22 mouse cellular contexts compared by ENCODE assay signal in genomic region chr4:85727731-85728130, GRCm38 (mm10).
DNase-seq lines count a peak whose midpoint lies in the region; ATAC-seq and TF ChIP-seq lines count a peak whose summit lies in the region.
"Had no signal": no experiment of that assay in that cellular context is flagged by ENCODE, and none has a peak within 500 bp of the region (broad histone marks: within the 10 kb centered on the region; RNA-seq: fewer than 3 reads in every experiment).

No protein-coding gene starts in this region.

- H3K4me1 ChIP-seq in forebrain, embryonic 15.5 days: no peaks in the 10 kb centered on the region; the same call in 1 of the 2 replicates
- H3K4me1 ChIP-seq in forebrain, embryonic 10.5 days: no peaks in the 10 kb centered on the region
- no peaks in the 10 kb centered on the region for H3K4me1 ChIP-seq in liver, embryonic 12.5 days
- H3K4me1 ChIP-seq in liver, postnatal 0 days (ENCODE audit: insufficient read depth): no peaks in the 10 kb centered on the region
- H3K4me1 ChIP-seq: embryonic facial prominence, embryonic 10.5 days; heart, embryonic 10.5 days; neural tube, embryonic 12.5 days had no signal

- H3K36me3 ChIP-seq in forebrain, embryonic 15.5 days: no peaks in the 10 kb centered on the region
- H3K36me3 ChIP-seq in forebrain, embryonic 10.5 days (replicated peaks): no peaks in the 10 kb centered on the region
- no peaks in the 10 kb centered on the region for H3K36me3 ChIP-seq in liver, embryonic 12.5 days
- no peaks in the 10 kb centered on the region for H3K36me3 ChIP-seq in liver, postnatal 0 days (replicated peaks; ENCODE audit: insufficient read depth, low read length)
- H3K36me3 ChIP-seq: embryonic facial prominence, embryonic 10.5 days; heart, embryonic 10.5 days; neural tube, embryonic 12.5 days had no signal

- 71% methylated on average over 2 of the region's 2 CpGs for WGBS in forebrain, embryonic 15.5 days
- 87% methylated on average over 2 of the region's 2 CpGs for WGBS in forebrain, embryonic 10.5 days
- 56% methylated on average over 2 of the region's 2 CpGs for WGBS in liver, embryonic 12.5 days (ENCODE audit: insufficient replicate concordance)
- WGBS in liver, postnatal 0 days (ENCODE audit: insufficient replicate concordance): 61% methylated on average over 2 of the region's 2 CpGs

- peak; percentile 57; the same call in 1 of the 2 replicates for ATAC-seq in forebrain, embryonic 15.5 days (replicated peaks)
- ATAC-seq in liver, embryonic 12.5 days: no peak
- ATAC-seq in liver, postnatal 0 days: no peak
- ATAC-seq: forebrain, postnatal 0 days had no signal

- no peak overlapping the region for H3K4me3 ChIP-seq in forebrain, embryonic 15.5 days
- H3K4me3 ChIP-seq in forebrain, embryonic 10.5 days: no peak overlapping the region
- no peak overlapping the region for H3K4me3 ChIP-seq in liver, embryonic 12.5 days
- H3K4me3 ChIP-seq in liver, postnatal 0 days (ENCODE audit: low read depth, low read length): no peak overlapping the region
- H3K4me3 ChIP-seq: embryonic facial prominence, embryonic 10.5 days; gastrocnemius, adult 2 months; heart, embryonic 10.5 days; neural tube, embryonic 12.5 days had no signal

- H3K9me3 ChIP-seq in forebrain, embryonic 15.5 days: no peaks in the 10 kb centered on the region
- no peaks in the 10 kb centered on the region for H3K9me3 ChIP-seq in forebrain, embryonic 10.5 days
- H3K9me3 ChIP-seq in liver, embryonic 12.5 days (replicated peaks): no peaks in the 10 kb centered on the region
- no peaks in the 10 kb centered on the region for H3K9me3 ChIP-seq in liver, postnatal 0 days (ENCODE audit: low read length)
- H3K9me3 ChIP-seq: heart, embryonic 10.5 days; neural tube, embryonic 12.5 days had no signal

- H3K27ac ChIP-seq in forebrain, embryonic 15.5 days (replicated peaks): no peak overlapping the region
- no peak overlapping the region for H3K27ac ChIP-seq in forebrain, embryonic 10.5 days
- no peak overlapping the region for H3K27ac ChIP-seq in liver, embryonic 12.5 days
- no peak overlapping the region for H3K27ac ChIP-seq in liver, postnatal 0 days (ENCODE audit: low read depth)
- H3K27ac ChIP-seq: embryonic facial prominence, embryonic 10.5 days; gastrocnemius, adult 2 months; heart, embryonic 10.5 days; neural tube, embryonic 12.5 days; stomach, postnatal 0 days had no signal

- no peak for DNase-seq in forebrain, embryonic 10.5 days (ENCODE audit: extremely low spot score, low spot score)
- DNase-seq in left cerebral cortex, postnatal 4 days: peak; percentile 43
- DNase-seq in left cerebral cortex, postnatal 36 days (ENCODE audit: low spot score in 2 of 2): no peak
- DNase-seq in cerebellum, adult 11-12 months: peak; percentile 38
- DNase-seq in cerebellum, postnatal 14 days: peak; percentile 71 to 90
- no peak for DNase-seq in liver, postnatal 0 days
- DNase-seq: adrenal gland, adult 2 months; forebrain, postnatal 0 days; gastrocnemius, adult 2 months; kidney, adult 11 months; layer of hippocampus, postnatal 36 days; liver; lung, adult 18-20 months; lung, postnatal 36 days; right cerebral cortex, postnatal 4 days had no signal

- TF ChIP-seq CTCF in liver, postnatal 0 days (IDR thresholded peaks at IDR 0.05; ENCODE audit: low read depth): no peak

- TF ChIP-seq EP300 in liver, postnatal 0 days (IDR thresholded peaks at IDR 0.05; ENCODE audit: low read depth): no peak

- H3K27me3 ChIP-seq in forebrain, embryonic 15.5 days: no peaks in the 10 kb centered on the region; the same call in 1 of the 2 replicates
- no peaks in the 10 kb centered on the region for H3K27me3 ChIP-seq in forebrain, embryonic 10.5 days (ENCODE audit: poor library complexity, severe bottlenecking)
- H3K27me3 ChIP-seq in liver, embryonic 12.5 days (replicated peaks): no peaks in the 10 kb centered on the region
- H3K27me3 ChIP-seq in liver, postnatal 0 days (ENCODE audit: insufficient read depth, low read length): no peaks in the 10 kb centered on the region
- H3K27me3 ChIP-seq: CH12.LX; neural tube, embryonic 12.5 days had no signal

- intact Hi-C loops in left cerebral cortex, postnatal 4 days (cut with DNase I): no loop called here
- intact Hi-C loops in left cerebral cortex, postnatal 36 days (cut with DNase I): no loop called here

- no peak overlapping the region for H3K4me2 ChIP-seq in forebrain, embryonic 15.5 days (replicated peaks)
- H3K4me2 ChIP-seq in liver, embryonic 12.5 days: no peak overlapping the region
- H3K4me2 ChIP-seq in liver, postnatal 0 days (ENCODE audit: low read depth, low read length): no peak overlapping the region
- H3K4me2 ChIP-seq: neural tube, embryonic 12.5 days had no signal

- H3K9ac ChIP-seq in forebrain, embryonic 15.5 days (replicated peaks): no peak overlapping the region
- no peak overlapping the region for H3K9ac ChIP-seq in liver, embryonic 12.5 days
- H3K9ac ChIP-seq in liver, postnatal 0 days (replicated peaks): no peak overlapping the region
- H3K9ac ChIP-seq: forebrain, postnatal 0 days; neural tube, embryonic 12.5 days had no signal

Comparison
In these comparisons a context has a peak if more than half of its experiments do, and no peak if none do; other contexts are left out.
1. DNase-seq: peak in left cerebral cortex, postnatal 4 days (single experiment), cerebellum, adult 11-12 months (single experiment) and cerebellum, postnatal 14 days (2 of 2); none in forebrain, embryonic 10.5 days (single experiment), left cerebral cortex, postnatal 36 days (0 of 2) and liver, postnatal 0 days (single experiment).